Mouse (Mus musculus) kidney, adult 11 months (tissue): Measurements from ENCODE around the gene Trmt1.

ENCODE experiments used
- DNase-seq: peaks from one replicate; pipeline ENCODE4 v3.0.0; 2022

Gene Trmt1

DNA sequence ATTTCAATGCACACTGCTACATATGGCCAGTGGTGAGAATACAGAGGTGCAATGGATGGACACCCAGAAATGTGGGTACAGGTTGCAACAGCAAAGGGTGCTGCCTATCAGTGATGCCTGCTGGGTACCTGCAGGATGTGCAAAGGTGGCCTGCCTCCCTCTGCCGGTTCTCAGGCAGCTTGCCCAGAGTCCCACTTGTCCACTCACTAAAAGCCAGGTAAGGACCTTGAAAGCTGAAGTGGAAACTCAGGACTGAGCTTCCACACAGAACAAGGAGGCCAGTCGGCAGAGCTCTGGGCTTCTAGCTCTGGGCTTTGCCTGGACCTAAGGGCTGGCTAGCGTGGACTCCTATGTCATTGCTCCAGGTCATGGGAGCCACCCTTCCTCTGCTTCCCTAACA is 25.2 kb downstream of the Trmt1 start:
- no peak for DNase-seq

DNA sequence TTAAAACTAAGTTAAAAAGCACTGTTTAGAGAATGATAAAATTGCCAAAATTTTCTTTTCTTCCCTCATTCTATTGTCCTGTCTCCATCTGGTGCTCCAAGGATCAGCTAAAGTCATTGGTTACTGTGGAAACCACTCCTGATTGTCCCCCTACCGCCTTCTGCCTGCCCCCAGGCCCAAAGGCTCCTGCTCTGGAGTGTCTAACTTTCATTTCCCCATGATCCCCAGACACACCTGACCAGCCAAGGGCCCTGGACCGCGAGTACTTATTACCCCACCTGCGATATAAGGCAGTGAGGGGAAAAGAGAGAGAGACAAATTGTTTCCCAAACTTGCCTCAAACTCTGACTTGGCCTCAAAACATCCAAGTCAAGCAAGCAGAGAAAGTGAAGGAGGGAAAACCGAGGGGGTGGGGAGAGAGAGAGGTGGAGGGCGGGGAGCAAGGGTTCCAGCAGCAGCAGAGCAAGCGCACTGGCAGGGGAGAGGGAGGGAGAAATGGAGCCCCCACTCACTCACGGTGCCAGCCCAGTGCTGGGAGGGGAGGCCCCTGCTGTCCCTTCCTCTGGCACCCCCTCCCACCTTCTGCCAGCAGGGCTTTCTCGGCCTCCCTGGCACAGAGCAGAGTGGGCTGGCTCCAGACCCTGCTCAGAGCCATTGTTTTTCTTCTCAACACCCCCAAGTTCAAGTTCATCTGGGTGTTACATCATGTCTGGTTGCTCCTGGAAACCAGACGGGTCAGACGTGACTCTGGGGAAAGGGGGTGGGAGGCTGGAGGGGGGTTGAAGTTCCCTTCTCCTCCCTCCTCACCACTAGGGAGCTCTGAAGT is 26.0 kb downstream of the Trmt1 start:
- no peak for DNase-seq

DNA sequence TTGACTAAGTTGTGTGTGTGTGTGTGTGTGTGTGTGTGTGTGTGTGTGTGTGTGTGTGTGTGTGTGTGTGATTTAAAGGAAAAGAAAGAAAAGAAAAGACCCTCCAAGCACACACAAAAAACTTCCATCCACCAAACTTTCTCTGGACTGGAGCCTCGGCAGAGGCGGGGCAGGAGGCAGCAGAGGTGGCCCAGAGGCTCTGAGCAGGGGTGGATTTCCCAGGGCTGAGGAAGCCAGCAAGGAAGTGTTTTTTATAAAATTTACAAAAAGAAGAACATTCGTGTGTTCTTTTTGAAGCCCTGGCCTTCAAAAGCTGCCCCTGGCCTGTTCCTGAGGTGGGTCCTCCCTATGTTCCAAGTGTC is 26.6 kb downstream of the Trmt1 start:
- no peak for DNase-seq

DNA sequence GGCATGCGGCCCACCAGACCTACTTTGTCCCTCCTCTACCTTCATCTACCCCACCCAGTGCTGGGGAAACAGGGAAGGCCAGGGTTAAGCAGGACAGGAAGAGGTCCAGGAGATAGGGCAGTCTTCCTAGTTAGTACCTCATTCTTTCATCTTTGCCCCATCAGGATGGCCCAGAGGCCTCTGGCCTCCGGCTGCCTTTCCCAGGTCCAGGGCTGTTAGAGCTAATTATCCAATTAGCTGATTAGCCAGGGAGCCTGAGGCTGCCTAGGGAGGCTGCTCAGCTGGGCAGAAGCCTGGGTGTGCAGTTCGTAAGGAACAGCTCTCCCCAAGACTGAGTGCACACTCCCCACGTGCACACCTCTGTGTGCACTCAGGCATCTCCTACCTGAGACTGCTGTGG is 27.3 kb downstream of the Trmt1 start:
- no peak for DNase-seq

DNA sequence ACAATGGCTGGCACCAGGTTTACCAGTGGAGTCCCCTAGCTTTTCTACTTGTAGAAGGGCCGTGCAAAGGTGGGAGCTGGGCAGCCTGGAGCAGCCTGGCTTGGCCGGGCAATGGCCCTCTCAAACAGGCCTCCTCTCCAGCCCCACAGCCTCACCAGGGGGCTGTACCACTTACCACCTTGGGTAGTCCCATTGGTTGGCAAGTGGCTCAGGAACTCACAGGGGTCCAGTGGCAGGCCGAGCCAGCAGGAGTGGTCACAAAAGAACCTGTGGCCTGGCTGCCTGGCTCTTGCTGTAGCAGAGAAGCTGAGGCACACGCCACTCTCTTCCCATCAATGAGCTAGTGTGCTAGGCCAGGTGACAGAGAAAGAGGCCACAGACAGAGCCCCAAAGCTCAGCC is 28.1 kb downstream of the Trmt1 start:
- no peak for DNase-seq

DNA sequence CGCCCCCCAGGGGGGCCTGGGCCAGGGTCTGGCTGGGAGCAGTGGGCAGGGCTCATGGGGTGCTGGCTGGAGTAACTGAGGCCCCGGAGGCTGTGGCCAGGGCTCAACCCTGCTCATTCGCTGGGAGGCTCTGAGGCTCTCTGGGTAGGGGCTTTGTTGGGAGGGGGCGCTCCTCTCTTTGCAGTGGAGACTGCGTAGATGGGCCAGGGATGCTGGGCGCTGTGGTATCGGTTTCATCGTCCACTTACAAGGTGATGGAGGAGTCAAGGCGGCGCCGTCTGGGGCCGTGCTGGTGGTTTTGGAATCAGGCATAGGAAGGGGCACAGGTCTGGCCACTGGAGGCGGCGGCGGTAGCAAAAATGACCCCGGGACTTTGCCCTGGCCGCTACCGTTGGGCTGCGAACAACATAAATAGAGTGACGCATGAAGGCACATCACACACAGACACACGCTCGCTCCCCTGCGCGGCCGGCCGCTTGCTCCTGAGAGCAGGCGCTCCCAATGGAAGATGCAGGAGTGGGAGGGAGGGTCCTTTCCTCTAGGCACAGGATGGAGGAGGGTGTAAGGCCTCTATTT is 29.9 kb downstream of the Trmt1 start:
- DNase-seq, result no peak

DNA sequence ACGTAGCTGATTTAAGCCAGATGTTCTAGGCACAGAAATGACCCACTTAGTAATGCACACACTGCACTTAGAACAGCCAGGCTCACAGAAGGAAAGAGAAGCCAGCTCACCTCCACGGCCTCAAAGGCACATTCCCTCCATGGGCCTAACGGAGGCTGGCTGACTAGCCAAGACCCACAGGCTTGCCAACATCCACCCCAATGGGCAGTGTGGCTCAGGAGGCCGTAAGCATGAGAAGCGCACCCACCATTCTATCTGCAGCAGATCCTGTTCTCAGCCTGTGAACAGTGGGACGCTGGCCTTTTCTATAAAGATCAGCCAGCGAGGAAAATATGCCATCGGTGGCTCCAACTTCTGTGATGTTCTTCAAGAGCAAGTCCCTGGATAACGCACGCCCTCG is 30.7 kb downstream of the Trmt1 start:
- no peak for DNase-seq

DNA sequence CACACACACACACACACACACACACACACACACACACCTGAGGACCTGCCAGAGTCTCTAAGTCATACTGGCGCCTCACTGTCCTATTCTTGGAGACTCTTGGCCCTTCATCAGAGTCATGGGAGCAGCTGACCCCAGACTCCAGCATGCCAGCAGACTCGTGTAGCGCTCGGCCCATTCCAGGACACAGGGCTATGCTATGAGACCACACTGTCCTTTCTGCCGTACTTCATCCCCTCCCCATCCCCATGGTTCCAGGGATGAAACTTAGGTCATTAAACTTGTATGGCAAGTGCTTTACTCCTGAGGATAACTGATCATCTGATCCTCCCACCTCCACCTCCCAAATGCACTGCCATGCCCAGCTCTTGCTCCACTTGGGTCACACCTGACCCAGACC is 32.4 kb downstream of the Trmt1 start:
- no peak for DNase-seq

DNA sequence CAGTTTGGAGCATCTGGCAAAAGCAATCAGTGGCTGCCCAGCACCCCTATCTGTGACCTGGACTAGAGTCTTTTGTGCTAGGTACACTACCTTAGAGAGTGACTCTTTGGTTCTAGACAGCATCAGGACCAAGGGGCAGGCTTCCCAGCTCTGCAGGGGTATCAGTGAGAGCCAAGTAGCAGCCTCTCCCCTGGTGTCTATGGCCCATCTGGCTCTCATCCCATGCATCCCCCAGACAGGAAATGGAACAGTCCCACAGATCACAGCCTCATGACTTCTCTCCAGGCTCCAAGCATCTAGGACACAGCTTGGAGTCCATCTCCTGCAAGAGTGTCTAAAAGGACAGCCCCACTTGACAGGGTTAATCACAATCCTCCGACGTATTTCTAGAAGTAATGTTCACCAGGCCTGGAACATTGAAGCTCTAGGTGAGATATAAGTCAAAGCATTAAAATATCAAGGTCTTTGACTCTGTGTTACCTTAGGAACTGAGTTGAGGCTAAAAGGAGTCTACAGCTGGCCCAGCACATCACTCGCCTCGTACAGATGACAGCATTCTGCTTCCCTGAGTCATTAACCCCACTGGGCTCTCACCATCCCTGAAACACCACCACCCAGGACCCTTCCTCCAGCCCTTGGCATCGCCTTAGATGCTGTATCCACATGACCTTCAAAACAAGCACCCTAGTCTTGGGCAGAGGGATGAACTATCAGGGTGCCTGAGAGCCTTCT is 33.0 kb downstream of the Trmt1 start:
- DNase-seq, result no peak

DNA sequence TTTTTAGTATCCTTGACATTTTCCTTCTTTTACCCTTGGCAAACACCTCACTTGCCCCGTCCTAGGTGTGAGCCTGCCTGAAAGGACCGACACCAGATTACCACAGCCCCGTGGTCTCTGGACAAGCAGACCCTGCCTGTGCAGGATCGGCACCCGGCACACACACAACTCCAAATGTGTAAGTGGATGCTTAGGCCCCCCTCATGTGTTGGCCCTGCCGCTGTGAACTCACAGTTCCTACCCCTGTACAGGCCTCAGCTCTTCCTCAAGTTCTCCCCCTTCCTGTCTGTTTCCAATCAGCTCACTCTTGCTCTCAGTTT is 36.4 kb downstream of the Trmt1 start:
- no peak for DNase-seq

DNA sequence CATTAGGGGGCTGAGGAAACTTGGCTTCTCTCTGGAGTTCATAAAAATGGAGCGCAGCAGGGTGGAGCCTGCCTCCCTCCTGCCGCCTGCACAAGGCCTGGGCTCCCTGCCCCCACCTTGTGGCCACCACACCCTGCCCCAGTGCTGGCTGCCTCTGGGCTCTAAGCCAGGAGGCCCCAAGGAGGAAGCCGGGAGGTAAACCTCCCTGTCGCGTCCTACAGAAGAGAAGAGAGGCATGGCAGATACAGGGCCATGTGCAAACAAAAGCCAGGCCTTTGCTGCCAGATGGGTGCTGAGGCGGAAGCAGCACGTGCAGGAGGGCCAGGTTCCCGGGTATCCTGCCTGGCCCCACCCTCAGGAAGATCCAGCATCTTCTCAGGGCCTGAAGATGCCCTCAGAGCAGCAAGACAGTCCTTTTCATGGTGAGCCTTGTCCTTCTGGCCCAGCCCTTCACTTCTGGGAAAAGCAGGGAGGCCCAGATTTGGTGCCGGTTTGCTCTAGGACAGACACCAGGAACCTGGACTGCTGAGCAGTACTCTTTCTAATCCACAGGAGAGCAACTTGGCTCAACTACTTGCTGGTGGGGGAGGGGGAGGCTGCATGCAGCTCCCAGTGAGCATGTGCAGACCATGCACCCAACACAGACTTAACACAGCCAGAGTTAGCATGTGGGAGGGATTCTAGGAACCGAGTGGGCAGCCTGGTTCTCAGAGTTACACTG is 36.9 kb downstream of the Trmt1 start, which contains the start of gene G430095P16Rik:
Gene G430095P16Rik, plus strand, starts transcription at position 158 of the 721 bp plus-strand sequence.
- DNase-seq, result peak; percentile 77

DNA sequence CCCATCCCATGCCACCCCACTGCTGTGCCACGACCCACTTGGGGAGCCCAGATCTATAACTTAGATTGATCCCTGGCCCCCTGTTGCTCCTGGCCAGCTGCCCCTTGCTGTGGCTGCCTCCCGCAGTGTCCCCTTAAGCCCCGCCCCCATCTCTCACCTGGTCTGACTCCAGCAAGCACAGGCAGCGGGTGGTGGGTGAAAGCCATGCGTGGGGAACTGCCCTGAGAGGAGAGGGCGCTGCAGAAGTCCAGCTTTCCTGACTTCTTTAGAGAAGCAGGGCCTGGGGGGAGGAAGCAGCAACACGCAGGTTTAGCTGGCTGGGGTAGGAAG is 37.4 kb downstream of the Trmt1 start:
- DNase-seq, result peak; percentile 65

DNA sequence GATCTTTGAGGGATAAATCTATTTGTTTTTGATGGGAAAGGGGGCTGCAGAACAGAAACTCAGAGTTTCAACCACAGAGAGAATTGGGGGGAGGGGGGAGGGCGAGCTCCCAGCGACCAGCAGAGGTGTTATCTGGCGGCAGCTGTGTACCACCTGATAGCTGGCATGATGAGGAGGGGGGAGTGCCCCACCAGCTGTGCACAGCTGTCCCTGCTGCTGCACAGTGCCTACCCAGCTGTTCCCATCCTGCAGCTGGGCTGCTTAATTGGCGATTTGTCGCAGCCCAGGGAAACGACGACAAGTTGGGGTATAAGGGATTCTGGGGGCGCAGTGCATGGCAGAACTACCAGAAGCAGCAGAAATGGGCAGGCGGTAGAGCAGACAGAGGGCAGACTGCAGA is 38.6 kb downstream of the Trmt1 start:
- no peak for DNase-seq

DNA sequence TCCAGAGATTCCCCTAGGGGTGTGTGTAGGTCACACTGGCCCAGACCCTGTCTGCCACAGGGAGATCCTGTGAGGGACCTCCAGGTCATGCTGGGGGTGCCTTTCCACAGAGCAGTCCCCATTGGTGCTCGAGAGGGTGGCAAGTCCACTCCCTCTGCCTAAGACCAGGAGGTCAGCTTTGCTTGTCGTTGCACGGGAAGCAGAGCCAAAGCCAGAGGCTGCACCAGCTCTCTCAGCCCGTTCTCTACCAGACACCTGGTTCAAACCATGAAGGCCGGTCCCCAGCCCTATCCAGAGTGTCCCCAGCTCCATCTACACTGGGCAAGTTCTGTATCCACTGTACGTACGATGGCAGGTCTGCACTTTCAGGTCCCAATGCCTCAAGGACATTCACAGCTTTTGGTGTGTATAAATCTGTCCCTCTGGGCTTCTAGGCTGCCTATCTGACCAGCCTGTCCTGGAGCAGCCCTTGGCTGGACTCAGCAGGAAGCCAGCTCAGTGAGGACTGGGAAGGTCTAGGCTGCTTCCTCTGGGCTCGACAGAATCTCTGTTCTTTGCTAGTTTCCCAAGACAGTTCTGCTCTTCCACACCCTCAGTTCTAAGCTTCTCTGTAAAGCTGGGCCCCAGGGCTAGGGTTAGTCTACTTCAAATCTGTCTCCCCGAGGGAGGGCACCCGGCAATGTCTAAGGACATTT is 39.3 kb downstream of the Trmt1 start:
- no peak for DNase-seq

DNA sequence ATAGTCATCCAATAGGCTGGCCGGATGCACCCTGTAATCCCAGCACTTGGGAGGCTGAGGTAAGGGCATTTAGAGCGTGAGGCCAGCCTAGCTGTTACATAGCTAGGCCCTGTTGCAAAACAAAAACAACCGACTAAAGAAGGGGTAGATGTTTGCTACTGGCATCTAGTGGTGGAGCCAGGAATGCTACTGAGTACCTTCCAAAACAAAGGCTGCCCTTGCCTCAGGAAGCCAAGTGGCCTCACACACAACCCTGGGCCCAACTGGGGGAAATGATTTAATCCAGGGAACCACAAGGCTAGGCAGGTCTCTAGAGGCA is 39.8 kb downstream of the Trmt1 start:
- DNase-seq, result peak; percentile 68

DNA sequence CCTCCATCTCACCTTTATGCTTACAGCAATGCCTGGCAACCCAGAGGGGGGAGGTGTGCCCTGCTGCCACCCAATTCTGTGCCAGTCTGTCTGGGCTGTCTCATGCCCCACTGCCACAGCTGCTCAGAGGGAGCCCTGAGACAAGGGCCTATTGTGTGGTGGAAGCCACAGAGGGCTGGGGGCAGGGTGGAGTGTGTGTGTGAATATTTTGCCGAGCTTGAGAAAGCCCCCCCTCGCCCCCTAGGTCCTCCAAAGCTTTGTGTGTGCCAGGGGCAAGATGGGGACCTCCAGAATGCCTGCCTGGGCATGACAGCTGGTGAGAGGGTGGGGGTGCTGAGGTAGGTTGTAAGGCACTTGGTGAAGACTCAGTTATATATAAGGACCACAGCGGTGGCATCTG is 42.4 kb downstream of the Trmt1 start:
- DNase-seq, result no peak

DNA sequence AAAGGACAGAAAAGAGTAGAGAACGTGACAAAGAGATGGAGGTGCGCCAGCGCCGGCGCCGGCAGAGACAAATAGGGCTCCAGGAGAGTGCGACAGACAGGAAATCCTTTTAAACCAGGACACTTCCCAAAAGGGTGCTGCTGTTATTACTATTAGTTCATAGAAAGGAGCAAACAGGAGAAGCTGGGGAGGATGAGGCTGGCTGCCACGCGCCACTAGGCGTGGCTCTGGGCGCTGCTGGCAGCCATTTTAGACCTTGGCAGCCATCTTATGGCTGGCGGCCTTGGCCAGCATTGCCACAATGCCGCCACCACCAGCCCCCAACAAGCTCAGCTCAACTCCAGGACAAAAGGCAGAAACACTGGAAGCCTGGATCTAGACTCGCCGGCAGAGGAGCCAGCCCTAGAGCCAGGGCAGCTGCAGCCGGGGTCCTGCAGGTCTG is 43.8 kb downstream of the Trmt1 start:
- DNase-seq, result peak; percentile 68

DNA sequence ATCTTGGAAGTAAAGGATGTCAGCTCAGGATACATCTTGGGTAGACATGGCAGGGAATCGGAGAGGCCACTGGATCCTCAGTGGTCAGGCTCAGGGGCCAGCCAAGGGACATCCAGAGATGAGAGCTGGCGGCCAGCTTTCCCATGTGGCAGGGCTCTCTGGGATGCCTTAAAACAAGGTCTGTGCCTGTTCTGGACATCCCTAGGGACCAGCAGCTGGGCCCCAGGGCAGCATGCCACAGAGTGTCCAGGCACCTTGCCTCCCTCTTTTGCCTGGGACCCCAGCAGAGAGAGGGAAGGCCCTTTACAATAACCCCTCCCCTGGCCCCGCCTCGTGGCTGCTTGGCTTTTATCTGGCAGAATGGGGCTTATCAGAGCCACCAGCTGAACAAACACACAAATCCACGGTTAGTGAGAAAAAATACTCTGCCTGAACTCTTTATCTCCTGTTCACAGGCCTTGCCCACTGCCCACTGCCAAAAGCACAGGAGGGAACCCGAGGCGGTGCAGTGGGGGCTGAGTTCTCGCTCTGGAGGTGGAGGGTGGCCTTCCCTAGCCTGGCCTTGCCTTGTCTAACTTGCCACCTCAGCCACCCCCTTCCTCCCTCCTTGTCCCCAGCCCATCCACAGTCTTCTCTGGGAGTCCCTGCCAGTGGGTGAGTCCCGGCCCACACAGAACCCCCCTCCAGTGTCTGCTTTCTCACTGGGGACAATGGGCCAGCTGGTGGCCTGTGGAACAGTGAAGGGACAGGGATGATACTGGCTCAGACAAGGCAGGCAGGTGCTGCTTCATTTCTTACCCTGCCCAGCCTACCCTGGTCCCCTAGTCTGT is 44.6 kb downstream of the Trmt1 start:
- DNase-seq, result no peak

DNA sequence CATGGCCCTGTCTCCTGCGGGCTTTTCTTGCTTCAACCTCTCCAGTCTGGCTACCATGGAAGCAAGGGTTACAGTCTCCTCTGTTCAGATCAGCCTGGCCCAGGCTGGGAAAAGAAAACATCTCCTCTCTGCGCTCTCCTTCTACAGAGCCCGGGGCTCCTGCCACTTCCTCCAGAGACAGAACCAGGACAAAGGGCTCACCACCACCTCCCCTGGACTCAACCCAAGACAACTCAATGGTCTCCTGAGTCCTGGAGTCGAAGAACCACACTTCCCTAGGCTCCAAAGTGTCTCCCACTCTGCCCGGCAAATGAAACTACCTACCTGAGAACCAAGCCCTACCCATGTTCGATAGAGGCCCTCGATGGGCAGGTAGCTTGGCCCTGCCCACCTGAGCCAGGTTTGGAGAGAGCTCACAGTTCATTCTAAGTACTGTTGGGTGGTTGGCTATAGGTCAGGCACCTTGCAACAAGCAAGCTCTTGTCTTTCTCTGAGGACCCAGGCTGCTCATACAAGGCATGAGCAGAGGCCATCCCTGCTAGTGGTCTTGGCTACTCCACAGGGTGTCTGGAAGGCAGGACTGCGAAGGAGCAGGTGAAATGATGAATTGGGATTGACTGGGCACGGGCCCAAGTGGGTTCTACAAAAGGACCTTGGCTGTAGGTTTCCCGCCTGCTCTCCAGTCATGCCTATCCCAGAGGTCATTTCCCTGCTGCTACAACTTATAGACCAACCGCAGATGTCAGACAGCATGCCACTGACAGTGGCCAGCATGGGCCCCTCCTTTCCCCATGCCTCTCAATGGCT is 45.5 kb downstream of the Trmt1 start:
- no peak for DNase-seq

DNA sequence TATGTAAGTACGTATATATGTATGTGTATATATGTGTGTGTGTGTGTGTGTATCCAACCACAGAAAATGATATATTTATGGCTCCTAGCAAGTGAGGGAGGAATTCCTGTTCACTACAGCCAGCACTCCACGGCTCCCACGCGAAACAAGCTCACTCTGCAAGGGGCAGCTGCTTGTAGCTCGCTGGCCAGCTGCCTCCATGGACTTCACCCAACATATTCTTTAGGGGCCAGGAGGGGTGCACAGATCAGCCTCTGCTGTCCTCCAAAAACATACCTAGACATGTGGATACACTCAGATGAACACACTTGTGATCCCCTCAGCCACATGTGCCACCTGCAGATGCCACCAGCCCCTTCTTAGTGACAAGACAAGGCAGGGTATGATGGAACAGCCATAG is 46.4 kb downstream of the Trmt1 start:
- DNase-seq, result no peak

DNA sequence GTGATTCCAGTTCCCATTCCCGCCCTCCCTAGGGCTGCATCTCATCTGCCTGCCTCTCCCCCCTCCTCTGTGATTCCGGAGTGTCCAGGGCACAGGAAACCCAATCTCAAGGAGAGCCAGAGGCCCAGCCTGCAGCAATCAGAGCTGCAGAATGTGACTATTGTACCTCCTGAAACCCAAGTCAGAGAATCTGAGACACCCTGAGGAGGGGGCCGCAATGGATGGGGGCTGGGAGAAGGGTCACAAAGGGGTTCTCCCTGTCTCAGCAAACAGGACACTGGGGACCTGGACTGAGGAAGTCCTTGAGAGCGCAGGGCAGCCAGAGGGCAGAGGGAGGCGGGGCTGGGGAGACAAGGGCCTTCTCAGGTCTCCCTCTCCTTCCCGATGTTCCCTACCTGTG is 46.9 kb downstream of the Trmt1 start:
- no peak for DNase-seq
